Mouse (Mus musculus) ES-E14 (cell line): ENCODE results near the gene Myo1b.

Source experiments
- CHD2 ChIP-seq: IDR thresholded peaks from 2 replicates; pipeline ENCODE4 v1.6.1; 2014; ENCODE audit warnings: mild to moderate bottlenecking, low read depth, low read length, inconsistent platforms
- HCFC1 ChIP-seq: IDR thresholded peaks from 2 replicates; pipeline ENCODE4 v1.6.1; 2012; ENCODE audit warnings: low read length, inconsistent platforms, borderline replicate concordance; ENCODE audit not compliant: insufficient read depth
- MAFK ChIP-seq: IDR thresholded peaks from 2 replicates; pipeline ENCODE4 v1.6.1; 2014; ENCODE audit warnings: mild to moderate bottlenecking, low read depth, low read length, inconsistent platforms; ENCODE audit not compliant: insufficient read depth
- ZC3H11A ChIP-seq: IDR thresholded peaks from 2 replicates; pipeline ENCODE4 v1.6.1; 2012; ENCODE audit warnings: low read depth, mild to moderate bottlenecking, inconsistent platforms, low read length, borderline replicate concordance
- ZNF384 ChIP-seq: IDR thresholded peaks from 2 replicates; pipeline ENCODE4 v1.6.1; 2012; ENCODE audit warnings: low read depth, low read length, inconsistent platforms

GRCm38 (mm10) chr1:51742586-51742985 is 173.3 kb downstream of the Myo1b start:
- TF ChIP-seq ZC3H11A (no peak), HCFC1 (no peak), ZNF384 (no peak), MAFK (no peak), CHD2 (no peak)
